Mouse (Mus musculus) heart, postnatal 0 days (tissue): ENCODE results near the gene Tubb4a. TPM values are rescaled to one million over a fixed set of nuclear protein-coding genes. Genes with fewer than 3 reads are reported as not detected.

ENCODE experiments used
- ATAC-seq: fragments of 200-750 bp; cut with Nextera tagmentation; 2 replicates; pipeline ENCODE4 v1.8.0; 2017; ENCODE audit warnings: low read depth, moderate number of reproducible peaks, moderate library complexity; ENCODE audit not compliant: insufficient read depth
- DNase-seq: peaks from one replicate; pipeline ENCODE4 v3.0.0-alpha.2; 2016; ENCODE audit warnings: low spot score
- H3K27ac ChIP-seq: fragments of 300-500 bp; sonication (generic); 2 replicates; pipeline ENCODE4 v1.5.1; 2014; ENCODE audit warnings: low read depth, mild to moderate bottlenecking
- H3K27me3 ChIP-seq: fragments of 300-500 bp; sonication (generic); 2 replicates; pipeline ENCODE4 v1.6.1; 2014; ENCODE audit warnings: low read length, mixed read lengths; ENCODE audit not compliant: control insufficient read depth, insufficient read depth
- H3K36me3 ChIP-seq: fragments of 300-500 bp; sonication (generic); replicated peaks from 2 replicates; pipeline ENCODE4 v1.6.1; 2014; ENCODE audit warnings: low read length, mixed read lengths; ENCODE audit not compliant: control insufficient read depth, insufficient read depth
- H3K4me1 ChIP-seq: fragments of 300-500 bp; sonication (generic); 2 replicates; pipeline ENCODE4 v1.6.1; 2014; ENCODE audit warnings: antibody characterized with exemption; ENCODE audit not compliant: control insufficient read depth, insufficient read depth
- H3K4me2 ChIP-seq: fragments of 300-500 bp; sonication (generic); 2 replicates; pipeline ENCODE4 v1.6.1; 2014; ENCODE audit warnings: low read depth, mild to moderate bottlenecking, low read length, moderate library complexity
- H3K4me3 ChIP-seq: fragments of 300-500 bp; sonication (generic); 2 replicates; pipeline ENCODE4 v1.5.1; 2014; ENCODE audit warnings: low read depth, low read length
- H3K9ac ChIP-seq: fragments of 300-500 bp; sonication (generic); replicated peaks from 2 replicates; pipeline ENCODE4 v1.6.1; 2014; ENCODE audit warnings: low read depth, low read length, mixed read lengths
- H3K9me3 ChIP-seq: fragments of 300-500 bp; sonication (generic); replicated peaks from 2 replicates; pipeline ENCODE4 v1.6.1; 2016; ENCODE audit warnings: low read length; ENCODE audit not compliant: control insufficient read depth
- CTCF ChIP-seq: IDR thresholded peaks from 2 replicates; pipeline ENCODE4 v1.5.1; 2016; ENCODE audit warnings: antibody characterized with exemption, control low read depth, low read depth
- EP300 ChIP-seq: IDR thresholded peaks from 2 replicates; pipeline ENCODE4 v1.6.1; 2016; ENCODE audit warnings: antibody characterized with exemption, low read depth
- WGBS: fragments of 180-500 bp; shearing (Covaris S2); extraction: QIAGEN DNeasy Blood & Tissue Kit; methylation state at CpG from one replicate; pipeline ENCODE4 v1.1.7; 2014; 5-methylcytosine and 5-hydroxymethylcytosine counted together
- polyA plus RNA-seq: library from polyadenylated mRNA; unstranded; fragments of >200 nt; fragmentation: Nextera tagmentation; extraction: Ambion mirVana; gene quantifications from 2 replicates; pipeline ENCODE4 v1.2.1, GENCODE M21; 2015
- total RNA-seq: library from RNA; depleted of rRNA; stranded (reverse); fragments of >200 nt; gene quantifications from 2 replicates; pipeline ENCODE4 v1.2.3, GENCODE M21; 2014; ENCODE audit warnings: low replicate concordance

Gene Tubb4a
- total and polyA plus RNA-seq, 2 experiments from 2014 or later: 1.3 to 2.8 TPM

- Histone ChIP-seq H3K4me1 (no peaks in the 10 kb centered on the region), H3K36me3 (no peaks in the 10 kb centered on the region), H3K27ac (no peak overlapping the region), H3K4me2 (no peak overlapping the region), H3K9me3 (no peaks in the 10 kb centered on the region), H3K4me3 (no peak overlapping the region), H3K27me3 (no peaks in the 10 kb centered on the region), H3K9ac (no peak overlapping the region)
- WGBS: 52% methylated on average over 3 of the region's 3 CpGs
- no peak for TF ChIP-seq EP300
- TF ChIP-seq CTCF: no peak
- ATAC-seq (no peak), DNase-seq (no peak)
Observed at GRCm38 (mm10) chr17:57076916-57077315, 10.7 kb downstream of the Tubb4a start.

GRCm38 (mm10) chr17:57070699-57071098 is 16.9 kb downstream of the Tubb4a start:
- ATAC-seq (no peak), DNase-seq (no peak)
- no peak for TF ChIP-seq CTCF
- no peak for TF ChIP-seq EP300
- Histone ChIP-seq H3K4me2 (no peak overlapping the region), H3K4me3 (no peak overlapping the region), H3K27me3 (0 out of 2 replicates have a peak, but pooled peaks cover 16% of the 10 kb centered on the region), H3K27ac (no peak overlapping the region), H3K9ac (no peak overlapping the region), H3K36me3 (no peaks in the 10 kb centered on the region), H3K9me3 (no peaks in the 10 kb centered on the region), H3K4me1 (no peaks in the 10 kb centered on the region)
- 8% methylated on average over 11 of the region's 11 CpGs for WGBS

GRCm38 (mm10) chr17:57070272-57070671 is 17.3 kb downstream of the Tubb4a start:
- Histone ChIP-seq H3K27ac (no peak overlapping the region), H3K4me3 (no peak overlapping the region), H3K4me1 (no peaks in the 10 kb centered on the region), H3K9me3 (no peaks in the 10 kb centered on the region), H3K27me3 (0 out of 2 replicates have a peak, but pooled peaks cover 16% of the 10 kb centered on the region), H3K9ac (no peak overlapping the region), H3K4me2 (no peak overlapping the region), H3K36me3 (no peaks in the 10 kb centered on the region)
- no peak for ATAC-seq
- DNase-seq: no peak
- WGBS: 22% methylated on average over 9 of the region's 9 CpGs
- no peak for TF ChIP-seq CTCF
- TF ChIP-seq EP300: no peak

GRCm38 (mm10) chr17:57066908-57067307 is 20.7 kb downstream of the Tubb4a start:
- H3K4me3 ChIP-seq: no peak overlapping the region
- H3K9me3 ChIP-seq: no peaks in the 10 kb centered on the region
- TF ChIP-seq CTCF (no peak), EP300 (no peak)
- peaks cover 6% of the 10 kb centered on the region for H3K4me1 ChIP-seq
- H3K4me2 ChIP-seq: no peak overlapping the region
- H3K27me3 ChIP-seq: peaks cover 33% of the 10 kb centered on the region
- 42% methylated on average over 5 of the region's 5 CpGs for WGBS
- DNase-seq (no peak), ATAC-seq (no peak)
- H3K27ac ChIP-seq: no peak overlapping the region
- H3K36me3 ChIP-seq: no peaks in the 10 kb centered on the region
- no peak overlapping the region for H3K9ac ChIP-seq

- DNase-seq: no peak
- Histone ChIP-seq H3K27ac (no peak overlapping the region), H3K9me3 (no peaks in the 10 kb centered on the region), H3K4me3 (no peak overlapping the region), H3K4me1 (peaks cover 15% of the 10 kb centered on the region), H3K9ac (no peak overlapping the region), H3K27me3 (peaks cover 35% of the 10 kb centered on the region), H3K4me2 (no peak overlapping the region), H3K36me3 (no peaks in the 10 kb centered on the region)
- ATAC-seq: no peak
- 16% methylated on average over 8 of the region's 8 CpGs for WGBS
- TF ChIP-seq EP300 (no peak), CTCF (no peak)
Observed at GRCm38 (mm10) chr17:57063031-57063430, 24.6 kb downstream of the Tubb4a start.

GRCm38 (mm10) chr17:57062548-57062947 is 25.0 kb downstream of the Tubb4a start:
- H3K9me3 ChIP-seq: no peaks in the 10 kb centered on the region
- H3K4me3 ChIP-seq: peak overlapping the region; percentile 31
- H3K4me1 ChIP-seq: peaks cover 18% of the 10 kb centered on the region
- H3K4me2 ChIP-seq: peak overlapping the region; percentile 59
- no peak overlapping the region for H3K27ac ChIP-seq
- TF ChIP-seq EP300 (no peak), CTCF (no peak)
- WGBS: 2% methylated on average over 22 of the region's 22 CpGs
- H3K36me3 ChIP-seq: no peaks in the 10 kb centered on the region; the same call in 1 of the 2 replicates
- H3K9ac ChIP-seq: no peak overlapping the region
- DNase-seq (no peak), ATAC-seq (no peak)
- H3K27me3 ChIP-seq: peaks cover 35% of the 10 kb centered on the region
